Mouse (Mus musculus) small intestine, adult 2 months (tissue): ENCODE measurements around the gene Sirt7. TPM values are rescaled to one million over a fixed set of nuclear protein-coding genes. Genes with fewer than 3 reads are reported as not detected.

Experiments used
- H3K27ac ChIP-seq: fragments of 200-500 bp; 2 replicates; pipeline ENCODE4 v1.5.1; 2012; ENCODE audit warnings: low read depth, low read length, control low read depth, inconsistent platforms; ENCODE audit not compliant: insufficient read depth
- H3K27me3 ChIP-seq: fragments of 200-500 bp; 2 replicates; pipeline ENCODE4 v1.6.1; 2012; ENCODE audit warnings: mild to moderate bottlenecking, moderate library complexity, low read length, inconsistent platforms; ENCODE audit not compliant: control insufficient read depth, insufficient read depth
- H3K36me3 ChIP-seq: fragments of 200-500 bp; 2 replicates; pipeline ENCODE4 v1.6.1; 2012; ENCODE audit warnings: mild to moderate bottlenecking, low read length, control low read depth, inconsistent platforms; ENCODE audit not compliant: control insufficient read depth, insufficient read depth
- H3K4me1 ChIP-seq: fragments of 200-500 bp; 2 replicates; pipeline ENCODE4 v1.6.1; 2012; ENCODE audit warnings: low read length, inconsistent platforms, mixed read lengths; ENCODE audit not compliant: control insufficient read depth, insufficient read depth, insufficient read length
- H3K4me3 ChIP-seq: fragments of 200-500 bp; 2 replicates; pipeline ENCODE4 v1.5.1; 2012; ENCODE audit warnings: low read depth, mild to moderate bottlenecking, control low read depth, inconsistent platforms, low read length, moderate library complexity
- CTCF ChIP-seq: fragments of 200-500 bp; IDR thresholded peaks from 2 replicates; pipeline ENCODE4 v1.5.1; 2012; ENCODE audit warnings: low read depth, mild to moderate bottlenecking, control low read depth, inconsistent platforms, low read length, moderate library complexity, mixed read lengths; ENCODE audit not compliant: insufficient replicate concordance, insufficient read length; ENCODE audit errors: extremely low read depth
- POLR2A ChIP-seq: fragments of 200-500 bp; IDR thresholded peaks from 2 replicates; pipeline ENCODE4 v1.6.1; 2012; ENCODE audit warnings: low read depth, mild to moderate bottlenecking, control low read depth, inconsistent platforms, low read length, moderate library complexity
- whole genome bisulfite sequencing: fragments of 180-500 bp; shearing (Covaris S2); methylation state at CpG from one replicate; pipeline ENCODE4 v1.1.7; 2018; 5-methylcytosine and 5-hydroxymethylcytosine counted together
- polyA plus RNA-seq: library from polyadenylated mRNA; depleted of rRNA; stranded (reverse); fragments of >200 nt; gene quantifications from 2 replicates; pipeline ENCODE4 v1.2.3, GENCODE M21; 2012

Gene Sirt7
- polyA plus RNA-seq, 1 experiment: 147 TPM

DNA sequence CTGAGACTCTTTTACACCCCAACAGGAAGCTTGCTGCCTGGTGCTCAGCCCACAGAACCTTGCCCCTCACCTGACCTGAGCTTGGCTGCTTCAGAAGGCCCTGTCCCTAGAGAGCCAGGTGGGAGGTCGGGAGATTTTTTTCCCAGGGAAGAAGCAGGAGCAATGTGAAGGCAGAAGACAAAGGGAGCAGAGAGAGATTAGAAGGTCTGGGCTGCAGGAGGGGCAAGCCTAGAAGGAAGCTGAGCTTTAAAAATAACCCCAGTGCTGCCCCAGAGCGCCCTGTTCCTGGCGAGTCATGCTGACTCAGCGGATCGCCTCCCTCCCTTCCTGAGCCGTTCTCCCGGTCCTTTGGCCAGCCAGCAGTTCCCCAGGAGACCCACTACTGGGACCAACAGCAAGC, 4.9 kb upstream of the Sirt7 start:
- H3K4me1 ChIP-seq: peaks cover 43% of the 10 kb centered on the region
- WGBS: 16% methylated on average over 7 of the region's 7 CpGs
- H3K27ac ChIP-seq: peak overlapping the region; percentile 92
- H3K36me3 ChIP-seq: peaks cover 11% of the 10 kb centered on the region
- TF ChIP-seq POLR2A (no peak), CTCF (no peak)
- H3K27me3 ChIP-seq: no peaks in the 10 kb centered on the region
- peak overlapping the region; percentile 53 for H3K4me3 ChIP-seq

DNA sequence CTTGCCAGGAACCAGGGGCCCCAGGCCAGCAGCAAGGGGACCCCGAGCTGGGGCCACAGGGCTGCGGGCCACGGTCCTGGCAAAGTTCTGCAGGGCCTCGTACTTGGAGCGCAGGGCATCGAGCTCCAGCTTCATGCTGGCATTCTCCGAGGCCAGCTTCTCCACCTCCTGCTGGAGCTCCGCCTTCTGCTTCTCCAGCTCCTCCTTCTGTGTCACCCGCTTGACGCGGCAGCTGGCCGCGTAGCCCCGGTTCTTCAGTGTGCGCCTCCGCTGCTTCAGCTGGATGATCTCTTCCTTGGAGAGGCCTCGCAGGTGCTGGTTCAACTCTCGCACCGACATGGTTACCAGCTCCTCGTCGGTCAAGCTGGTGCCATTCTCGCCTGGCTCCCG, 4.3 kb upstream of the Sirt7 start:
- H3K4me1 ChIP-seq: peaks cover 42% of the 10 kb centered on the region
- H3K4me3 ChIP-seq: peak overlapping the region; percentile 53
- H3K36me3 ChIP-seq: peaks cover 11% of the 10 kb centered on the region
- WGBS: 52% methylated on average over 23 of the region's 23 CpGs
- H3K27ac ChIP-seq: peak overlapping the region; percentile 92
- H3K27me3 ChIP-seq: no peaks in the 10 kb centered on the region
- TF ChIP-seq POLR2A: no peak; the same call in 1 of the 2 replicates
- no peak for TF ChIP-seq CTCF

DNA sequence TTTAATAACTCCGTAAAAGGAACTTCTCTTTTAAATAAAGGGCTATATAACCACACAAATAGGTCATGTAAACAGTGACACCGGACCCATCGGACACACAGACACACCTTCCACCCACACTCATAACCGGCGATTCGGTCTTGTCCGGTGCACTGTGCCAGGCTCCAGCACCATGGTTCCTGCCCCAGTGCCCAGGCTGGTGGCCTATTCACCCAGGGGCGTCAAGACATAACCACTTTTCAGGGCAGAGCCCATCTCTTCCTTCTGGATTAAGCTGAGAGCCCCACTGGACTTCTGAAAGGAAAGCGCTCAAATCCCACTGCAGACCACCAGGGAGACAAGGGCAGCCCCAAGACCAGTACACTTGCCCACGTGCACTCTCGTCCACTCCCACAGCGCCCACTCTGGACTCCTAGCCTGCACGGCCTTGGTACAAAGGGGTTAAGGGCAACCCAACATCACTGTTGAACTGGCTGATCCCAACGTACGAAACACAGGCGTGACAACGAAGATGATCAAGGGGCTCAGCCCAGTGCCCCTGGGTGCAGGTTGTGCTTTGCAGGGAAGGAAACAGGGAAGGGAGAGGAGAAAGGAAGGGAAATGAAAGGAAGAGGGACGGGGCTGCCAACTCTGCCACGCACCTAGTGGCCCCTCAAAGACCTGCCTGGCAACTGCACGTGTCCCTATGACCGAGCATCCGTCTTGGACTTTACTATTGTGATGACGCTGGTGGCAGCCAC, 3.7 kb upstream of the Sirt7 start:
- TF ChIP-seq POLR2A (no peak), CTCF (no peak)
- Histone ChIP-seq H3K4me3 (peak overlapping the region; percentile 53), H3K4me1 (peaks cover 36% of the 10 kb centered on the region), H3K36me3 (peaks cover 11% of the 10 kb centered on the region), H3K27me3 (no peaks in the 10 kb centered on the region), H3K27ac (no peak overlapping the region)
- WGBS: 90% methylated on average over 23 of the region's 23 CpGs

DNA sequence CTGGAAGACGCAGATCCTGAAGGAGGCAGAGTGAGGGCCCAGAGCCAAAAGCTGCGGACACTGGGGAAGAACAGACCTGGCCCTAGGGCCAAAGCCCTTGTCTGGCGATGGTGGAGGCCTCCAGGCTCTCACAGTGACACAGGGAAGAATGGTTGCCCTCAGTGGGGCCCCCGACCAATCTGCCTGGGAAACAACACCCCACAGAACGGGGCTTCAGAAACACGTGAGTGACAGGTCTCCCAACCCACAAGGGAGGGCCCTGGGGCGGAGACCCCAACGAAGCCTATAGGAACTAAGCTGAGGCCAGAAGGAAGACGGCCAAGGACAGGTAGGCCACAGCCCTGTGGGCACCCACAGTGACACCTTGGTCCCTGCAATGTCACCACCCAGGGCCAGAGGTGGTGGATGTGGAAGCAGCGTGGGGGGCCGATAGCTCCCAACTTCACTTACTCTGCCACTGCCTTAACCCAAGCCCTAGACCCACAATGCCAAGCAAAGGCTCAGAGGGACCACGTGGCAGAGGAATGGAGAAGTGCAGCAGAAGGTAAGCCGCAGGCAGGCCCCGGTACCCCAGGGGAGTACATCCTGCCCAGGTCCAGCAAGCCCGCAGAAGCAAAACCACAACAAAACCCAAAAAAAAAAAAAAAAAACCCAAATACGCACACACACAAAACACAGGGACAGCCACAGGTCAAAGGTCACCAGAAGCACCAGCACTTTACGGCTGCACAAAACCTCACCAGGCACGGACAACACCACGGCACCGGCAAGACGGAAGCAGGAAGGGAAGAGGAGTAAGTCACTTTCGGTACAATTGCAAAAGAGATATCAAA, 2.6 kb upstream of the Sirt7 start:
- H3K4me3 ChIP-seq: peak overlapping the region; percentile 2; the same call in 1 of the 2 replicates
- WGBS: 76% methylated on average over 22 of the region's 22 CpGs

DNA sequence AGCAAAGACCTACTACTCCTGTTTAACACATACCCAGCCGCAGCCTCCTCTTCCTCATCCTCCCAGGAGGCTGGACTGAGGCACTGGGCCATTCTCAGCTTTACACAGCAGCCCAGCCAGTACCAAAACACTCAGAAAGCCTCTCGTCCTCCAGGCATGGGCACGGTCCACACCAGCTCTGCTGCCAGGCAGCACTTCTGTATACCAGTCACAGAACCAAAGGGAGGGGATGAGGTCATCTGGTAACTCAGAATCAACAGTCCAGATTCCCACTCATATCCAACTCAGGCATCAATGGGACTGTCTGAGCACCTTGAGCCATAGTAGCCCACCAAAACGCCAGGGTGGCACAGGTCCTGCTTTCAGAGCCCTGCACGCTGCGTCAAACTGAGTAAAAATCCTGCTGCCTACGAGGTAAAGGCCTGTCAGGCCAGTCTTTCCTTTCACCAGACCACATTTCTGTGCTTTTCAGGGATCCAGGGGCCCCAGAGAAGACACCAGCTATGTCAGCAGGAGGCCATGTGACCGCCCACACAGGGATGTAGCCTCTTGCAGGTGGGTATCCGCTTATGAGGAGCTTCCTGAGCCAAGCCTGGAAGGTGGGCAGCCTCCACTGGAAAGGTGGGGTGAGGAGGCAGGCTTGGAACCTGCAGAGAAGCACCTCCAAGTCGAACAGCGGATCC, 1.9 kb upstream of the Sirt7 start:
- Histone ChIP-seq H3K27me3 (no peaks in the 10 kb centered on the region), H3K4me1 (peaks cover 36% of the 10 kb centered on the region), H3K4me3 (no peak overlapping the region), H3K36me3 (peaks cover 27% of the 10 kb centered on the region), H3K27ac (no peak overlapping the region)
- 86% methylated on average over 11 of the region's 11 CpGs for WGBS
- no peak for TF ChIP-seq CTCF
- TF ChIP-seq POLR2A: no peak

More for the DNA sequence above, 2.6 kb upstream of the Sirt7 start:
- TF ChIP-seq CTCF (no peak), POLR2A (no peak)
- Histone ChIP-seq H3K27ac (no peak overlapping the region; the same call in 1 of the 2 replicates), H3K4me1 (peaks cover 36% of the 10 kb centered on the region), H3K36me3 (peaks cover 21% of the 10 kb centered on the region), H3K27me3 (no peaks in the 10 kb centered on the region)

DNA sequence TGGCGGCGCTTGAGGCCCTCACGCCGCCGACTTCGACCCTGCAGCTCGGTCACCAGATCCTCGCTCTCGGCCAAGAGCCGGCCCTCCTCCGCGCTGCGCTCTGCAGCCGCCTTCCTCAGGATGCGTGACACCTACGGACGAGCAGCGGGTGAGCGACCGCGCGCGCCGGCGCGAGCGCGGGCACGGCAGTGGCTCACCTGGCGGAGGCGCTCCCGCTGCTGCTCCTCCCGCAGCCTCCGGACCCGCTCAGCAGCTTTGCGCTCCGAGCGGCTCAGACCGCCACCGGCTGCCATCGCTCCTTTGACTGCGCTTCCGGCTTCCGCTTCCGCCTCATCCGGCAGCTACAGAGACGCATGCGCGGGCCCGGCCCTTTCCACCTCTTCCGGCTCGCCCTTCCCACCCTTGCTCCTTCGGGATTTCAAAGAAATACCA, 344 bp downstream of the Sirt7 start:
- Histone ChIP-seq H3K27ac (peak overlapping the region; percentile 80), H3K4me1 (peaks cover 18% of the 10 kb centered on the region), H3K4me3 (peak overlapping the region; percentile 95), H3K27me3 (no peaks in the 10 kb centered on the region), H3K36me3 (peaks cover 48% of the 10 kb centered on the region)
- TF ChIP-seq POLR2A (peak; percentile 77), CTCF (no peak)
- under 1% methylated on average over 53 of the region's 53 CpGs for WGBS
